Mouse (Mus musculus) bone marrow, adult 2 months (tissue): ENCODE data around the gene Lrrc23.

ENCODE experiments used
- CTCF ChIP-seq: fragments of 200-500 bp; IDR thresholded peaks from 2 replicates; pipeline ENCODE4 v1.5.1; 2011; ENCODE audit warnings: low read length, control low read depth; ENCODE audit not compliant: control insufficient read depth, insufficient read depth
- POLR2A ChIP-seq: fragments of 200-500 bp; IDR thresholded peaks from 2 replicates; pipeline ENCODE4 v1.6.1; 2011; ENCODE audit warnings: low read depth, mild to moderate bottlenecking, control low read depth, low read length, borderline replicate concordance; ENCODE audit not compliant: control insufficient read depth

DNA sequence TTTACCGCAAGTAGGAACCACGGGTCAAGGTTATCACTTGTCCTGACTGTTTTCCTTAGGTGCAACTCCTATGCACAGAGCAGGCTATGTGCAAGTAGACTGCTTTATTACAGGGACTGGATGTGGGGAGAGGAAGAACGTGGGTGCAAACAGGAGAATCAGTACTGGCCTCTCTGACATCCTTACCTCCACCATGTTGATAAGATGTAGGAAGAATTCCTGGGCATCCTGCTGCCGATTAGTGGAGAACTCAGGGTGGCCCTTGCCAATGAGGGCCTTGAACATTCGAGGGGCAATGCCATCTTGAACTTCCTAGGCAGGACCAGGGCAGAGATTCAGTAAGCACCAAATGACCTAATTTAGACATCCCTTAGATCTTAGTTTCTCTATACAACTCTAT is 41.4 kb upstream of the Lrrc23 start:
- TF ChIP-seq POLR2A (no peak), CTCF (no peak)
